Mouse (Mus musculus) cortical plate, adult 2 months (tissue): ENCODE data around the gene Olfr1239.

Experiments
- CTCF ChIP-seq: fragments of 200-500 bp; IDR thresholded peaks from 2 replicates; pipeline ENCODE4 v1.5.1; 2011; ENCODE audit warnings: mild to moderate bottlenecking, control low read depth, low read length; ENCODE audit not compliant: insufficient read depth; ENCODE audit errors: extremely low read depth
- POLR2A ChIP-seq: fragments of 200-500 bp; IDR thresholded peaks from 2 replicates; pipeline ENCODE4 v1.6.1; 2011; ENCODE audit warnings: mild to moderate bottlenecking, low read length, control low read depth; ENCODE audit not compliant: insufficient read depth; ENCODE audit errors: extremely low read depth

DNA sequence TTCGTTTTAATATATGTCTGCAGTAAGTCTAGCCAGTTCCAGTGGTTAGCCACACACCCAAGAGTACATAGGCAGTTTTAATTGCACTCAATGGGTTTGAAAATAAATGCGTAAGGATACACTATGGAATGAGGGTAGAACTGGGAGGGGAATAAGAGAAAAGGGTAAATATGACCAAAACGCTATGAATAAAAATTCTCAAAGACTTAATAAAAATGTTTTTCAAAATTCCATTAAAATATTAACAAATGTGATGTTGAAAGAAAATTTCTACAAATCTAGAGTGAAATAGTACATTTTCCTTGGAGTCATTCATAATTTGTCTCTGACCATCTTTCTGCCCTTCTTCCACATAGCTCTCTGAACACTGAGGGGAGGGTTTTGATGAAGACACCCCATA lies 22.7 kb upstream of the Olfr1239 start, which contains the start of gene Olfr1240:
- no peak for TF ChIP-seq POLR2A
- no peak for TF ChIP-seq CTCF
